Mouse (Mus musculus) CH12.LX (cell line): ENCODE measurements around the gene Adgrg5. TPM values are rescaled to one million over a fixed set of nuclear protein-coding genes. Genes with fewer than 3 reads are reported as not detected.

Experiments used
- DNase-seq: peaks from one replicate; pipeline ENCODE4 v3.0.0-alpha.2; 2013; ENCODE audit errors: extremely low read depth
- H3K27ac ChIP-seq: 2 replicates; pipeline ENCODE4 v1.5.1; 2012; ENCODE audit warnings: low read depth, mild to moderate bottlenecking, control low read depth, moderate library complexity; ENCODE audit not compliant: insufficient read depth
- H3K27me3 ChIP-seq: replicated peaks from 2 replicates; pipeline ENCODE3; 2012; ENCODE audit warnings: inconsistent platforms
- H3K36me3 ChIP-seq, 2 experiments: replicated peaks in 1 of 2; 2 replicates each; pipeline versions ENCODE3 to v1.6.1; 2012; ENCODE audit warnings: inconsistent platforms in 1 of 2, low read length in 1 of 2, mild to moderate bottlenecking in 1 of 2, mixed read lengths in 1 of 2, moderate library complexity in 1 of 2; ENCODE audit not compliant: control insufficient read depth in 1 of 2, insufficient read depth in 1 of 2
- H3K4me1 ChIP-seq, 2 experiments: 2 replicates each; pipeline ENCODE4 v1.6.1; 2012; ENCODE audit warnings: inconsistent platforms in 1 of 2, moderate library complexity in 1 of 2; ENCODE audit not compliant: insufficient read depth in 2 of 2, control insufficient read depth in 1 of 2
- H3K4me2 ChIP-seq: 2 replicates; pipeline ENCODE4 v1.6.1; 2012; ENCODE audit warnings: low read depth, mild to moderate bottlenecking, control low read depth; ENCODE audit not compliant: poor library complexity, insufficient read depth, severe bottlenecking
- H3K4me3 ChIP-seq, 3 experiments: fragments of 150-350 bp in 1 of 3; sonication (generic) in 1 of 3; replicated peaks in 1 of 3; 2 replicates each; pipeline versions ENCODE3 to v1.5.1; 2011 to 2012; ENCODE audit warnings: low read depth in 2 of 3, low read length in 2 of 3, mild to moderate bottlenecking in 2 of 3, moderate library complexity in 2 of 3, control low read depth in 1 of 3, improper control_type of control experiment in 1 of 3, inconsistent platforms in 1 of 3, mixed read lengths in 1 of 3; ENCODE audit not compliant: poor library complexity in 1 of 3
- H3K79me2 ChIP-seq: replicated peaks from 2 replicates; pipeline ENCODE4 v1.6.1; 2012; ENCODE audit warnings: mild to moderate bottlenecking, moderate library complexity; ENCODE audit not compliant: control insufficient read depth, poor library complexity, insufficient read depth, severe bottlenecking; ENCODE audit errors: extremely low read depth
- H3K9ac ChIP-seq: 2 replicates; pipeline ENCODE4 v1.6.1; 2012; ENCODE audit warnings: low read depth, mild to moderate bottlenecking, control low read depth, moderate library complexity; ENCODE audit not compliant: insufficient read depth
- H3K9me3 ChIP-seq: replicated peaks from 2 replicates; pipeline ENCODE3; 2012; ENCODE audit warnings: low read length, inconsistent platforms, mixed read lengths
- BHLHE40 ChIP-seq: IDR thresholded peaks from 2 replicates; pipeline ENCODE4 v1.6.1; 2011; ENCODE audit warnings: mild to moderate bottlenecking, low read depth, low read length, improper control_type of control experiment
- CHD1 ChIP-seq: IDR thresholded peaks from 2 replicates; pipeline ENCODE4 v1.6.1; 2012; ENCODE audit warnings: low read depth, low read length, improper control_type of control experiment, inconsistent platforms
- CTCF ChIP-seq, 2 experiments: IDR thresholded peaks in 1 of 2; conservative IDR thresholded peaks in 1 of 2; 2 replicates each; pipeline ENCODE4 v1.5.1; 2011 to 2012; ENCODE audit warnings: low read depth in 2 of 2, low read length in 2 of 2, improper control_type of control experiment in 1 of 2, inconsistent platforms in 1 of 2, mild to moderate bottlenecking in 1 of 2, moderate library complexity in 1 of 2
- JUND ChIP-seq: conservative IDR thresholded peaks from 2 replicates; pipeline ENCODE4 v1.6.1; 2011; ENCODE audit warnings: low read depth, low read length, improper control_type of control experiment
- MAX ChIP-seq: IDR thresholded peaks from 2 replicates; pipeline ENCODE4 v1.6.1; 2011; ENCODE audit warnings: low read length, improper control_type of control experiment
- NELFE ChIP-seq: IDR thresholded peaks from 2 replicates; pipeline ENCODE4 v1.6.1; 2011; ENCODE audit warnings: low read depth, low read length, improper control_type of control experiment
- POLR2A ChIP-seq: IDR thresholded peaks from 2 replicates; pipeline ENCODE4 v1.6.1; 2011; ENCODE audit warnings: low read depth, mild to moderate bottlenecking, improper control_type of control experiment, low read length
- RAD21 ChIP-seq: IDR thresholded peaks from 2 replicates; pipeline ENCODE4 v1.6.1; 2011; ENCODE audit warnings: low read depth, mild to moderate bottlenecking, low read length, improper control_type of control experiment, moderate library complexity
- SMC3 ChIP-seq: IDR thresholded peaks from 2 replicates; pipeline ENCODE4 v1.6.1; 2011; ENCODE audit warnings: low read depth, low read length, improper control_type of control experiment
- TBP ChIP-seq: conservative IDR thresholded peaks from 2 replicates; pipeline ENCODE4 v1.6.1; 2011; ENCODE audit warnings: low read depth, low read length, improper control_type of control experiment
- dilution Hi-C: fragments of 300-500 bp; cut with MboI; formaldehyde crosslinking; loops from 2 replicates; pipeline ENCODE4 v1.14.3; 2020; ENCODE audit warnings: low sequenced_read_pairs; ENCODE audit not compliant: extremely low pct_unique_long_range_greater_than_20kb, extremely low pct_ligation_motif_present
- in situ Hi-C: fragments of 300-500 bp; cut with MboI; formaldehyde crosslinking; loops from 3 replicates; pipeline ENCODE4 v1.14.3; 2019; ENCODE audit warnings: low sequenced_read_pairs, low pct_ligation_motif_present, low pct_unique_long_range_greater_than_20kb, mixed read lengths
- polyA plus RNA-seq: library from polyadenylated mRNA; unstranded; fragments of >175 nt; gene quantifications from 2 replicates; pipeline ENCODE4 v1.2.1, GENCODE M21; 2012; ENCODE audit warnings: low read depth; ENCODE audit not compliant: insufficient read length
- total RNA-seq, 2 experiments: library from RNA; depleted of rRNA; stranded (reverse); fragments of 300-350 nt in 1 of 2; fragments of >200 nt in 1 of 2; gene quantifications; 2 replicates each; pipeline ENCODE4 v1.2.3; 2012 to 2014

The Adgrg5 gene
- total and polyA plus RNA-seq, 3 experiments: 0.81 to 10.0 (median 6.9) TPM

DNA sequence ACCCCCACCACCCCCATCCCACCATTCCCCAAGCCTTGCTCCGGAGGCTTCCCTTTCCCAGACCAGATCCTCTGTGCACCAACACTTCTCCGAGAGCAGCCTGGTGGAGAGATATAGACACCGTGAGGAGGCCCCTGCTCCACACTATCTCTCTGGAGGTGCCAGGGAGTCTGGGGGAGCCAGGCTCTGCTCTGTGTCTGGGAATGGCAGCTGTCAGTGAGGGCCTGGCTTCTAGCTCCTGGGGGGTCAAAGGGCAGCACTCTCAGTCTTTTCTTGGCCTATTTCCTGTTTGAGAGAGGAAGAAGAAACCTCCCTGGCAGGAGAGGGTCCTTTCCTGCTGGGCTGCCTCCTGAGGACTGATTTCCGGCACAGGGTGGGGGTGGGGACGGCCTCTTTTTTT is 22.5 kb upstream of the Adgrg5 start:
- no peak for DNase-seq
- in situ Hi-C loops: loop anchor here (10.0 kb wide), 1 partner anchor 196 kb away; no protein-coding TSS in a partner anchor
- TF ChIP-seq CTCF (conservative IDR thresholded peaks at IDR 0.05 in 1 of 2, IDR thresholded peaks at IDR 0.05 in 1 of 2; ENCODE audit: low read depth in 2 of 2, low read length in 2 of 2): no peak
- TF ChIP-seq BHLHE40: 0 out of 2 replicates have a peak, but pooled peaks have one; percentile 2
- Histone ChIP-seq H3K27me3 (peaks cover 16% of the 10 kb centered on the region), H3K36me3 (peaks cover 2 to 15% of the 10 kb centered on the region in 2 experiments), H3K9ac (no peak overlapping the region), H3K9me3 (no peaks in the 10 kb centered on the region), H3K4me2 (no peak overlapping the region), H3K4me3 (no peak overlapping the region), H3K27ac (no peak overlapping the region), H3K79me2 (no peaks in the 10 kb centered on the region), H3K4me1 (peaks cover 6 to 17% of the 10 kb centered on the region in 2 experiments)
- dilution Hi-C loops: no loop called here

DNA sequence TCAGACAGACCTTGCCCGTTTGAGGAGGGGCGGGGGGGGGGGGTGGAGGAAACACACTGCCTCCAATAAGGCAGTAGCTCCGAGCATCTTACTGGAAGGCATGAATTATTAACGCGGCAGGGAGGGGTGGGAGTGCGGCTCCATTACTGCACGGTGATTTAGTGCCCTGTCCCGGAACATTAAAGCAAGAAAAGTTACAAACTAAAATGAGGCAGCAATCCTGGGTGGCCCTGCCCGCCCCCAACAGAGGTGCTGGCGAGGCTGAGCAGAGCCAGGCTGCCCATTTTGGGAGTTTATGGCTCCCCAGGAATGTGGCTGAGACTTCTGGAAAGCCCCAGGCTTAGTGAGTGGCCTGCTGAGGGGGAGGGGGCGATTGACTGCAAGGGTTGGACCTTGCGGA is 19.8 kb upstream of the Adgrg5 start:
- in situ Hi-C loops (loop anchor here (10.0 kb wide), 1 partner anchor 199 kb away; no protein-coding TSS in a partner anchor), dilution Hi-C loops (no loop called here)
- H3K4me1 ChIP-seq: peaks cover 6 to 17% of the 10 kb centered on the region in 2 experiments
- H3K27me3 ChIP-seq: no peaks in the 10 kb centered on the region
- H3K9me3 ChIP-seq: no peaks in the 10 kb centered on the region
- TF ChIP-seq RAD21 (no peak), POLR2A (no peak)
- DNase-seq: no peak
- no peak overlapping the region for H3K4me2 ChIP-seq
- no peak overlapping the region for H3K4me3 ChIP-seq
- H3K27ac ChIP-seq: no peak overlapping the region
- H3K36me3 ChIP-seq: peaks cover 2 to 29% of the 10 kb centered on the region in 2 experiments
- no peak overlapping the region for H3K9ac ChIP-seq
- H3K79me2 ChIP-seq: no peaks in the 10 kb centered on the region

DNA sequence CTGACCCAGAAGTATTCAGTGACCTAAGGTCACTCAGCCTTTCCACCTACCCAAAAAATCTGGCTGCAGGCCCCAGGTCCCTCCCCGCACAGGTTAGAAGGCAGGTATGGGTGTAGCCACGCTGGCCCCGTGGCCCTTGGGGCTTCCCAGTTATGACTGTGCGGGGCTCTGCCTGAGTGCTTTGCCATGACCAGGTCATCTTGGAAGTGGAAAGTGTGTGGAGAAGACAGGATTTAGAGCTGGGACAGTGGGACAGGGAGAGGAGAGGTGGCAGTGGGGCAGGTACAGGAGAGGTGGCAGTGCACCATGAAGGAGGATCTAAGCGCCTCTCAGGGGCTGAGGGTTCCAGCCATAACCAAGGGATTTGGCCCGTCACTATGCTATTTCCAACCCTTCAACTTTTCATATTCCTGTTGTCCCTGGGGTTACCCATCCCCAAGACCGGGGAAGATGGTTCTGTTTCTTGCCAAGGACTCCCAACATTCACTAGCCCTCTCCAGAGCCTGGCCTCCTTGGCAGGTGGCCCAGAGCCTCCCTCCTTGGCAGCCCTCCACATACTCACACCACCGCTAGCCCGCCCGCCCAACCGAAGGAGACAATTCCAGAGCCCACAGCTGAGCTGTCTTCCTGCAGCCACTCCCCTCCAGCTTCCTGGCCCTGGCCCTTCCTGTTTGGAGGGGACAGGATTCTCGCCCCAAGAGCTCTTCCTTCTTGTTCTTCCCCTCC is 18.9 kb upstream of the Adgrg5 start:
- in situ Hi-C loops: loop anchor here (5.0 to 10.0 kb wide), 3 partner anchors 32 to 200 kb away; no protein-coding TSS in a partner anchor
- H3K4me2 ChIP-seq: no peak overlapping the region
- DNase-seq: no peak
- H3K79me2 ChIP-seq: no peaks in the 10 kb centered on the region
- no peak overlapping the region for H3K4me3 ChIP-seq
- no peak overlapping the region for H3K27ac ChIP-seq
- no peak overlapping the region for H3K9ac ChIP-seq
- no peak for TF ChIP-seq MAX
- no peak for TF ChIP-seq TBP
- TF ChIP-seq SMC3: no peak
- no peak for TF ChIP-seq NELFE
- TF ChIP-seq JUND: no peak
- no peak for TF ChIP-seq CHD1
- dilution Hi-C loops: no loop called here
- H3K36me3 ChIP-seq: peaks cover 2 to 32% of the 10 kb centered on the region in 2 experiments
- peaks cover 6 to 23% of the 10 kb centered on the region in 2 experiments for H3K4me1 ChIP-seq
- H3K27me3 ChIP-seq: no peaks in the 10 kb centered on the region
- no peaks in the 10 kb centered on the region for H3K9me3 ChIP-seq
